Mouse (Mus musculus) erythroid progenitor cell, adult 5-6 weeks (primary cell): ENCODE measurements around the gene Sardh. TPM values are rescaled to one million over a fixed set of nuclear protein-coding genes. Genes with fewer than 3 reads are reported as not detected.

Source experiments
- ATAC-seq: replicated peaks from 2 replicates; pipeline ENCODE4 v1.8.0; 2016; ENCODE audit warnings: moderate number of reproducible peaks, mild to moderate bottlenecking, moderate TSS enrichment, inconsistent platforms; ENCODE audit not compliant: poor library complexity, low FRiP score, severe bottlenecking
- total RNA-seq, 2 experiments: library from RNA; stranded (forward) in 1 of 2; stranded (reverse) in 1 of 2; fragments of 150-400 nt in 1 of 2; fragments of 186-747, 209-891 nt in 1 of 2; gene quantifications; 2 replicates each; pipeline versions ENCODE4 v1.2.3 to v1.2.4; 2015 to 2017; ENCODE audit warnings: low replicate concordance in 2 of 2

The Sardh gene
- total RNA-seq, 2 experiments from 2014 or later, result not detected

DNA sequence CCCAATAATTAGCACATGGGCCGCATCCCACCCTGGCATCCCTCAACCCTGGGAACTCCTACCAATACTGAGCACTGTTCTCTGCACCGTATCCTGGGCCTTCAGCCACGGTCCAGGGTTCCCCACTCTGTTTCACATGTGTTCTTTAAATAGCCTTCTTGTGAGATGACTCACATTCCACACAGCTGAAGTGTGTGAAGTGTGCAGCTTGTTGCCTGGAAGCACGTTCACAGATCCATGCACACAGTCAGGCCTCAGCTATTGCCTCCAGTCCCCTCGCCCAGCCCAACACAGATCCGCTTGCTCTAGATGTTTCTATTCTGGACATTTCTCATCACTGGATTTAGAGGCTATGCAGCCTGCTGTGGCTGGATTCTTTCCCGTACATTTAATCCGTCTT, 69.0 kb downstream of the Sardh start:
- ATAC-seq, result no peak

DNA sequence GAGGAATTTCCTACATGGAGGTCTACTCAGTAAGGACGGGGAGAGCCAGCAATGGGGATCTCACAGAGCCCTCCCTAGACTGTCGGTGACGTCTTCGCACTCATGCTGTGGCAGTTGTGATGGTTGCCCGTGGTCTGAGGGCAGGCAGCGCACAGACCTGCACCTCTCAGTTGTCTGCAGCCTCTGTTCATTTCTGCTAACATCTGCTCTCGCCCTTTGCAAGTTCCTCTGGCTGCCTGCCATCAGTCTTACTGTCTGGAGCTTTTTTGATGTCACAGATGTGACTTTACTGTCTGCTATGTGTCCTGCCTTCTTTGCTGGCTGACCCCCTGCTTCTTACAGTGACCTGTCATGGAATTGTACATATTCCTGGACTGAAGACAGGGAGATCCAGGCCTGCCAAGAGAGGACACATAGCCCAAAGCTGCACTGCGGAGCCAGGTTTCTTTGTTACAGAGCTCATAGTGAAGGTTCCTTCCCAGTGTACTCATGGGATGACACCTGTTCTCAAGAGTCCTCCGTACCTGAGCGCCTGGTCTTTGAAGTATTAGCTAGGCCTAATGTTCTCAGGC, 72.4 kb downstream of the Sardh start:
- no peak for ATAC-seq

DNA sequence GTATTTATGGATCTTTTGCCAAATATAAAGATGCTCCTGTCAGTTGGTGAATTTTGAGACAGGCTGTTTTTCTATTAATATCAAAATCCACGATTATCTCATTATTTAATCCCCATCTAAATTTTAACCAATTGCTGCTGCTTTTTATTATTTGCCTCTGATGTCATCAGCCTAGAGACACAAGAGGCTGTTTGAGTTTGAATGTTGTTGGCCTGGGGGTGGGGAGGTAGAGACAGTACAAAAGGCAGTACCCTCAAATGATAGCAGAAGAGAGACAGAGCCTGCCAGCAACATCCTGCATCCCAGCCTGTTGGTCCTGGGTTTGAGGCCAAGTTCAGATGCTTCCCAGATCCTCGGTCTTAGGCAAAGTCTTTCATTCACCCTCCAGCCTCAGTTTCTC, 73.9 kb downstream of the Sardh start:
- ATAC-seq, result no peak

DNA sequence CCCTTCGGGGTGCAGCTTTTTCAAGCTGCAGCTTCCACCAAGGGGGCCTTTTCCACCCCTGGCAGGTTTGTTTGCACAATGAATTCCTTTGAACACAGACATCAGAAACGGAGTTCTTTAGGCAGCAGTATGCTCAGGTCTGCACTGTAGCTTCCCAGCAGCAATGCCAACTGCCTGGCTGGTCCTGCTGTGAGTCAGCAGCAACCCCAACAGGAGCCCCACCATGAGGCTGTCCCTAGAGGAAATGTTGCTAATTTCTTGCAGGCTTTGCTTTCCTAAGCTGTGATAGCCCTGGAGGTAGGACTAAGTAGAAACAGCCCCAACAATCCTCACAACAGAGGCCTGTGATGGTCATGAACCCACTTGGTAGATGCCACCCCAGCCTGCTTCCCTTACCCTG, 81.1 kb downstream of the Sardh start:
- ATAC-seq, result no peak

GRCm38 (mm10) chr2:27166074-27166473, 82.1 kb downstream of the Sardh start:
- ATAC-seq, result no peak

- no peak for ATAC-seq
These were observed 83.1 kb downstream of the Sardh start, which contains the start of gene Dbh for GRCm38 (mm10) chr2:27164796-27165590. TSS of gene Dbh (plus strand) at chr2:27165233.

- no peak for ATAC-seq
These were observed 84.3 kb downstream of the Sardh start for GRCm38 (mm10) chr2:27163851-27164250.

- no peak for ATAC-seq
These were observed 85.5 kb downstream of the Sardh start for GRCm38 (mm10) chr2:27162656-27163055.

DNA sequence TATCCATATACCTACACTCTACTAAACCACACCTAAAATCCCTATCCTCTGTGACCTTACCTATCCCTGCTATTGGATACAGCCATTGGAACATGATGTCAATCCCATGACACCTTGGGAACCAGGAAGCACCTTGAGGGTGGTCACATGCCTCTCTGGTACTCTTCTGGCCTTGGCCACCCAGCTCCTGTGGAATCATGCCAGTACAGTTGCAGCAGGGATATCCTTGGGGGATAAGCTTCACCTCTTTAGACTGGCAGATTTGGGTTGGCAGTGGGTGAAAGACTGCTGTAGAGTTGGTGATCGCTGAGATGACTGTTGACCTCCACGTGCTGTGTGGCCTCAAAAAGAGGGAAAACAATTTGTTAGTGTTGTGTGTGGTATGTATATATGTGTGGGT, 86.6 kb downstream of the Sardh start:
- ATAC-seq, result no peak

DNA sequence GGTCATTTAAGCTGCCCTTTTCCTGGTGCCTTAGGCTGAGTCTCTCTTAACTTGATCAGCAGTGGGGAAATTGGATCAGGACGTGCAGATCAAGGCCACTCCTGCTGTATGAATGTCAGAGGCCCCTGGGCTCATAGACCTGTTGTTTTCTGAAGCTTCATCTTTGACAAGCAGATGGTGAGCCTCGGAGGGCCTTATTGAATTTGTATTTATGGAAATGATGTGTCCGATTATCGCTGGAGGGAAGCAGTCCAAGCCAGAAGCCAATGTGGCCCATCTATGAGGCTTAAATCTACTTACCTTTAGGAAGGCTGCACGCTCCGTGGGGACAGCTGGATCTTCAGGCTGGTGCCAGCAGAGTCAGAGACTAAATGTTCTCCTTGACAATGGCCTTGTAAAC, 91.5 kb downstream of the Sardh start:
- ATAC-seq, result no peak

- ATAC-seq, result no peak
These were observed 93.5 kb downstream of the Sardh start for GRCm38 (mm10) chr2:27154466-27155185.

DNA sequence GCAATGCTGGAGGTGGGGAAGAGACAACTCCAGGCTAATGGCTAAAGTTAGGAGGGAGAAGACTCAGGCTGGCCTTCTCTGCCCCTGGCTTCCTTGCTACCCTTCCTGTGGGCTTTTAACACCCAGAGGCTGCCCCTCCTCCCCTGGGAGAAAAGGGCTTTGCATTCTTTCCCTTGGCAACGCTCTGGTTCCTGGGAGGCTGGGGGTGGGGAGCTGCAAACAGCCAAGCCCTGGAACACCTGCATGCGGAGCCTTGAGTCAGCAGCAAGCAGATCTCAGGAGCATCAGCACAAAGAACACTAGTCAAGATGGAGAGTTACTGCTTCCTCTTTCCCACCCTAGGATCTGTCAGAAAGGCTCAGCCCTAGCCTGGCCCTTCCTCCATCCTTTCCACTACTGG, 98.7 kb downstream of the Sardh start:
- ATAC-seq, result no peak

DNA sequence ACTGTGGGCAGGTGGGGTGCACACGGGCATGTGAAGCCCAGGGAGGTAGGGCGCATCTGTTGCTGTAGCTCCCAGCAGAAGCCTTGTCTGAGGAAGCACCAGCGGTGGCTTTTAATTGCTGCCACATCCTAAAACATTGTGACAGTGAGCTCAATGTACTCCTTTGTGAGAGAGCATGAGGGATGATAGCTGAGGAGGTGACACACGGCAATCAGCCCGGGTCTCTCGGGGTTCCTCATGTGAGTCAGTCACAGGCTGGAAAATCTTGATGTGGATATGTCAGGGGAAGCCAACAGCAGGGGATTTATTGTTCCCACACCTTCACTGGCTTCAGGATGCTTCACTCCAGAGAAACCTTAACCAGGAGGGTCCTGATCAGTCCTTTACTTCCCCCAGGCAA, 101.3 kb downstream of the Sardh start:
- ATAC-seq, result no peak

- ATAC-seq, result no peak
These were observed 103.2 kb downstream of the Sardh start for GRCm38 (mm10) chr2:27144957-27145356.

- ATAC-seq, result no peak
These were observed 106.0 kb downstream of the Sardh start, which contains the start of gene Fam163b for GRCm38 (mm10) chr2:27141950-27142693. TSS of gene Fam163b (minus strand) at chr2:27142491.

Other genes starting within 250 kb of the Sardh start
- 4.0 and 6.7 TPM in 2 replicates for gene Cacfd1, start 238.4 kb downstream of the Sardh start, total RNA-seq (2015; ENCODE audit: low replicate concordance)
- gene Cacfd1, start 238.4 kb downstream of the Sardh start, total RNA-seq (2017; ENCODE audit: low replicate concordance), result 1.1 and 2.1 TPM in 2 replicates
- 1.4 TPM in 1 of 2 replicates, not detected in the other for gene Slc2a6, start 220.3 kb downstream of the Sardh start, total RNA-seq (2015; ENCODE audit: low replicate concordance)
- gene Slc2a6, start 220.3 kb downstream of the Sardh start, total RNA-seq (2017; ENCODE audit: low replicate concordance), result 0.68 and 2.2 TPM in 2 replicates
- not detected in 2 replicates for gene Mymk, start 176.2 kb downstream of the Sardh start, total RNA-seq (2015; ENCODE audit: low replicate concordance)
- not detected in 2 replicates for gene Mymk, start 176.2 kb downstream of the Sardh start, total RNA-seq (2017; ENCODE audit: low replicate concordance)
- gene Adamtsl2, start 169.0 kb downstream of the Sardh start, total RNA-seq (2015; ENCODE audit: low replicate concordance), result not detected in 2 replicates
- not detected in 2 replicates for gene Adamtsl2, start 169.0 kb downstream of the Sardh start, total RNA-seq (2017; ENCODE audit: low replicate concordance)
- not detected in 2 replicates for gene Fam163b, start 105.8 kb downstream of the Sardh start, total RNA-seq (2015; ENCODE audit: low replicate concordance)
- gene Fam163b, start 105.8 kb downstream of the Sardh start, total RNA-seq (2017; ENCODE audit: low replicate concordance), result not detected in 2 replicates
- not detected in 2 replicates for gene Dbh, start 83.1 kb downstream of the Sardh start, total RNA-seq (2015; ENCODE audit: low replicate concordance)
- not detected in 2 replicates for gene Dbh, start 83.1 kb downstream of the Sardh start, total RNA-seq (2017; ENCODE audit: low replicate concordance)
- gene Vav2, start 178.7 kb upstream of the Sardh start, total RNA-seq (2015; ENCODE audit: low replicate concordance), result 1.7 and 3.6 TPM in 2 replicates
- 2.2 and 10.7 TPM in 2 replicates for gene Vav2, start 178.7 kb upstream of the Sardh start, total RNA-seq (2017; ENCODE audit: low replicate concordance)
- not detected in 2 replicates for gene Brd3os, start 194.0 kb upstream of the Sardh start, total RNA-seq (2015; ENCODE audit: low replicate concordance)
- gene Brd3os, start 194.0 kb upstream of the Sardh start, total RNA-seq (2017; ENCODE audit: low replicate concordance), result 1.2 TPM in 1 of 2 replicates, not detected in the other